Mouse (Mus musculus) kidney, postnatal 4 days (tissue): ENCODE measurements at regions not wholly inside any gene's neighbourhood (a gene's known extent, or its start where the extent isn't known, plus 50 kb on each side); places are given as distances from the start of the nearest gene placed in this dataset.

Experiments used
- DNase-seq, 2 experiments: peaks; one replicate each; pipeline ENCODE4 v3.0.0; 2021; ENCODE audit warnings: mixed read lengths in 2 of 2

DNA sequence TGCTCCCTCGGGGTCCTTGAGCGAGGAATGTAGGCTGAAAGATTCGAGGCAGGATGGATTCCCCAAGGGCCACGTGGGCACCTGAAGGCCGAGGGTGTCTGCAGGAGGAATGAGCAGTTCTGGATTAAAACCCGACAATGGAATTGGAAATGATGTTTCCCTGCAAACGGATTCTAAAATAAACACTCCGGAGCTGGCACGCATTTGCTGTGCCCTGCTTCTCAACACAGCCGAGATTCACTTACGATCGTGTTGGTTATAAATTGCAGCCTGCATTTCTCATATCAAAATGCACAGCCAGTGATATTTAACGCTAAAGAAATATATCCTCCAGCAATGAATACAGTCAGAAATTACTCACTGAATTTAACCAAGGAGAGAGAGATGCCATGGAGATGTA, 169.4 kb upstream of the Fam19a5 start:
- DNase-seq = no peak

DNA sequence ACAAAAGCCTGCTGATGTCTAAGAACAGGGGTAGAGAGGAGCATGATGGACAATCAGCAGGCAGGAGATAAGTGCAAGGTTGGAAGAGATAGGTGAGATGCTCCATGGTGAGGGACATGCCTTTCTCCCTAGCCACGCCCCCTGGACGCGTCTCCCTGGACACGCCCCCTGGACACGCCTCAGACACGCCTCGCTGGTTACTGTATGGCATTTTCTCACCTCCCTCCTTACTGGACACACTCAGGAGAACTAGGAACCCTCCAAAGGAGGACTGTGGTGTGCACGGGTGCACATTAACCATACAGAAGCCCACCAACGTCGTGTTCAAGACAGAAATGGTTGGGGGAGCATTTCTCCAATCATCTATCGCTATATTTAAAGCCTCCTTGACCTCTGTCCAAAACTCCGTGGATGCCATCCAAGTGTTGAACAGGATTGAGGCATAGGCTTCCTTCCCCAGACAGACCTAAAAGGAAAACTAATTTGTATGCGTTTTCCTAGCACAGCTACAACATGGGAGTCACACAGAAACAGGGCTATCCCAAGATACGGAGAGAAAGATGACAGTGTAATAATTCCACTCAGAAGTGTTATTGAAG, 168.4 kb upstream of the Fam19a5 start:
- peak; percentile 12 to 24 for DNase-seq

DNA sequence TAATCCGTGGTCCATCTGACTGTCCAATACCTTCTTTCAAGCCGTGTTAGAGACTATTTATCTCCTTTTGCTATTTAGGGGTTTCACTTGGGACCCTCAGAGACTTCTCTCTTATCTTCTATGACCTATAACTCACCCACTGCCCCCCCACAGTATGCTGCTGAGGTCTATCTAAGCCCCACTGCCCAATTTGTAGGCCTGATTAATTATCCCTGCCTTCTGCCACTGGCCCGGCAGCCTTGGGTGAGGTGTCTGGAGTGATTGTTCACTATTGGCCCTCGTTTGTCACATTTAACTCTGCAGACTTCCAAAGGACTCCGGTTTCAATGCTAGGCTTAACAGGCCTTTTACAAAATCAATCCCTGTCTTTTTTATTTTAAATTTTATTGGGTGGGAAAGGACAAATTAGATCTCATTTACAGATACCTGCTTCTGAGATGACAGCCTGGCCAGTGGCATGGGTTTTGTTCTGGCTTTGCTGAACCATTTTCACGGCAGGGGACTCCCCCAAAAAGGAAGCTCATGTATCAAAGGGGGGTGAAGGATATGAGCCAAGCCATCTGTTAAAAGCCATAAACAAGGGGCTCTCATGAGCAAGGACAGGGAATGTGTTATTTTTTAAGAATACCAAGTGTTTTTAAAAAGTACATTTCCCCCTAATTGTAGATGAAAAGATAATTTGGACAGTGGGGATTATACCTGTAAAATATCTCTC, 160.4 kb upstream of the Fam19a5 start:
- DNase-seq = no peak

DNA sequence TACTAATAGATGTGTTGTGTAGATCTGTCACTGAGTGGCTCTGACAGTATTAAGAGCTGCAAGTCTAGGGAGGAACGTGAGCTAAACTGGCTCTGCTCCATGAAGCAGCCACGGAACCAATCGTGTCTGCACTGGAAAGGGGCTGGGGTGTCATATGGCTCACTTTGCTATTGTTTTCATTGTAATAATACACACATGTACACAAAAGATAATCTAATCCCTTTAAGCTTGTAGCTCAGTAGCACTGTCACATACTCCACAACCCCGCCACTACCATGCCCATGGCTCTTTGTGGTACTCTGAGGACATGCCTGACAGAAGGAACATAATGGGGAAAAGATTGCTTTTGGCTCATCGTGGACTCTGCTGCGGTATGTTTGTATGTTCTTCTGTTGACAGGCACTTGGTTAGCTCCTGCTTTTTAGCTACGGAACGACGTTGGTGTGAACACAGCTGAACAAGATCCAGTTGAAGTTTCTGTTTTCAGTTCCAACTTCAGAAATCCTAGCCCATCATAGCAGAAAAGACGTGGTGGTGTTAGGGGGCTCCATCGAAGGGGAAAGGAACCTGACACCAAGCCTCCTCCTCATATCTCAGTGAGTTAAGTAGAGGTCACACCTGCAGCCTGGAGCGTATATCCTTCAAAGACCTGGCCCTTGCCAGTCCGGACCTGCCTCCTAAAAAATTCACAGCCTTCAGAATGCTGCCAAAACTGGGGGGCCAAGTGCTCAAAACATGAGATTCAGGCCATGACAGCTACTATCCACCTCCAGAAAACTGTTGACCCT, 159.6 kb upstream of the Fam19a5 start:
- no peak for DNase-seq

DNA sequence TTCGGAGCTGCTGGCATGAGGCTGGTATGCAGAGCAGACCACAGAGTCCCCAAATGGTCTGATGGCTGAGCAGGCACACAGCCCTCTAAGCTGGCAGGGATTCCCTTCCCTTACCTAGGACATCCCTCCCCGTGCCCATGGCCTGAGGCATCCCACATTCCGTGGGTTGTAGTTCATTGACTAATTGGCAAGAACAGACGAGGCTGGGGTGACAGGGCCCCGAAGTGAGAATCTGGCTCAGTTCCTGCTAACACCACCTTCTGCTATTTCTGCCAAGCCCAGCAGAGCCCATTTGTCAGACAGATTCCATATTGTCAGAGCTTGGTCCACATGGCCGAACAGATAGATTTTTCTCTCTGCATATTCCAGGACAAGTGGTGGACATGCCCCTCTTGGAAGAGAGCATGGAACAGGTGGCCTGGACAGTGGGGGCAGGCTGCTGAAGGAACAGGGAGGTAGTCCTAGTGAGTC, 157.6 kb upstream of the Fam19a5 start:
- no peak for DNase-seq

DNA sequence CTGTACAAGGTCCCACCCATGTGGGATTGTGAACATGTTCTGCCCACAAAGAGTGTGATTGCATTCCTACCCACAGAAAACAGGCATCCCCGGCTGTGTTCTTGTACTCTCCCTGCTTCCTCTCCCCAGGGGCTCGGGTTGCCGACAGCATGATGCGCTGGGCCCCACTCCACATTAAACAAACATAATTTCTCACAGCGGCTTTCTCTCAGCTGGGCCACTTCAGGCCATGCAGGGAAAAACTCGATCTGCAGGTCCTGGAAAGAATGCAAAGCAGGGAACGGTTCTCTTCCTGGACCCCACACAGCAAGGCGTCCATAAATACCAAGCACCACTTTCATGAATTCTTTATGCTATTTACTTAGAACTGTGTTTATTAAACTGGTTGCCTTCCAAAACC, 152.7 kb upstream of the Fam19a5 start:
- DNase-seq = peak; percentile 8 to 32

DNA sequence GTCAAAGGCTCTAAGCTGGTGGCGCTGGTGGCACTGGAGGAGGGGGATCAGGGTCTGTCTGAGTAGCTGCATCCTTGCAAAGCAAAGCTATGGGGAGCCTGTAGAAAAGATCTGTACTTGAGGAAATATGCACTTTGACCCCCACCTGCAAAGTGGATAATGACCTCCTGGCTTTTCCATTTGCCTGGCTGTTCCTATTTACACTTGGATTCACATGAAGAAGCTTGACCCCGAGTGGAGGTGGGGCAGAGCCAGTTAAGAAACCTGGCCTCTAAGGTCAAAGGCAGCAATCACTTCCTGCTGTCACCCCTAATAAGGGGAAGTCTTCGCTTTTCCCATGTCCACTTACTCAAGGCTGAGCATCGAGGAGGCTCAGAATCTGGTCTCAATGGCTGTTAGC, 145.7 kb upstream of the Fam19a5 start:
- no peak for DNase-seq

DNA sequence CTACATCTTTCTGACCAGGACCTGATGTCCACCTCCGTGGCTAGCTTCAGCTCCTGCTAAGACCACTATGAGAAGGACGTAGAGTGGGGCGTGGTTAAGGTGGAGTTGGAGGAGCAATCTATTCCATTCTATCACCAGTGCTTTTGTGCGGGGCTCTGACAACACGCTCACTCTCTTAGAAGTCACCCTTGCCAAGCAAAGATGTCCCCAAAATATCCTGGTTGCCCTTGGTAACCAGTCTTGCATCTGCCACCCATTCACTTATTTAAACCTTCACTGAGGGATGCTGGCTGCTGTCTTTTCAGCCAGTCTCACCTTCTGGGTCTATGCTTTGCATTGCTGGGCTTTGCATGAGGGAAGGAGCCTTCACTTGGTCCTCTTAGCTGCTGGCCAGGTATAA, 138.4 kb upstream of the Fam19a5 start:
- no peak for DNase-seq

DNA sequence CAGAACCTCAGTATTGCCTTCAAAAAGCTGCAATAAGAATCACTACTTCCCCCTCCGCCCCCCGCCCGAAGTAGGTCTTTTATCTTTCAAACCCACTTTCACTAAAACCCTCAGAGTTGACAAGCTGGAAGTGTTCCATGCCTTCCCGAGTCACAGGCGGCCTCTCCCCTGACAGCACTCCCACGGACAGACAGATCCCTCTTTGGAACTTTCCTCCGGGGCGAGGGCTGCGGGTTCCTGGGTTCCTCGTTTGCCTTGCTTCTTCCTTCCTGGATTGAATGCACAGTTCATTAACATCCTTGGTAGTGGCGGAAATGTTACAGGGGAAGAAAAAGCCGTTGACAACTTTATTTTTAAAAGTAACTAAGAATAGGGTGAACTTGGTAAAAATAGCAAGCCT, 132.1 kb upstream of the Fam19a5 start:
- no peak for DNase-seq

DNA sequence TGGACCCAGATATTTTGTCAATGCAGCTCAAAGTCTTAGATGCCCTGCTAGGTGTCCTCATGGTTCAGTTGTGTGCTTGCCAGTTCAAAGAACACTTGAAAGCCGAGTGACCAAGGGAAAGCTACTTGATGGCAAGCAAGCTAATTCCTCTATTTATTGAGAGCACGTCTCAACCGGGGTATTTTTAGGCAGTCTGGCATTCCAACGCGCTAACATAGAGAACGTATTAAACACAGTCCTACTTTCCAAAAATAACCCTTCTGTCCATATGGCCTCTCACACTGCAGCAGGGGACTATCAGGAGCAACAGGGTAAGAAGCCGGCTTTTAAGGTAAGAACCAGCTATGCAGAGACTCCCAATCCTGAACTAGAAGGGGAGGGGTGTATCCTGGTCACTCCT, 128.1 kb upstream of the Fam19a5 start:
- DNase-seq = no peak

DNA sequence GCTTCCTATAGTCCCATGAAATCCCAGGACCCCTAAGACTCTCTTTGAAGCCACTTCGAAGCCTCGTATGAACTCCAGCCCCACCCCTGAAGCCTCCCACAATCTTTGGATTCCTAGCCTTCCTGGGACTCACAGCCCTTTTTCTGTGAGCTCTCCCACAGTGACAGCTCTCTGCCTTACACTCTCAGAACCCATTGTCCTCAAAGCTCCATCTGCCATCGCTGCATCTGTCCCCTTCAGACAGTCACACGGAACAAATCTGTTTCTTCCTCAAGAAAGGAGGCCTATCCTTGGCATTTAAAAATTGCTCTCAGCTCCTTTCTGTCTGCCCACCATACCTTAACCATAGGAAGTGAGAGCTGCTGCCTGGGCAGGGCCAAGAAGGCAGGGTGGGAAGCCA, 122.4 kb upstream of the Fam19a5 start:
- no peak for DNase-seq

DNA sequence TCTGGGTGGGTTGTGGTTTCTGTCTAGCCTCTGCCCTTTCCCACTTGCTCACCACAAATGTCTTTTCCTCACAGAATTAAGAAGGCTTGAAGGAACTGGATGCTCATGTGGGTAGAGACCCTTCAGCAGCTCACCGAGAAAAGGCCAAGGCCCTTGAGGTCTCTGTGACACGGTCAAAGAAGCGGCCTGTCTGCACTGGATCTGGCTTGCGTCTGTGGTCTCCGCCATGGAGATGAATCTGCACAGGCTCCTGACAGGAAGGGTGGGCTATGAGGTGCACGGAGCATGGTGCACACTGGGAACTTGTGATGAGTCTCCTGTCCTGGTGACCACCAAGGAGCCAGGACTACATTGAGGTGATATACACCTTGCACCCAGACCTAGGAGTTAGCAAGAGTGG, 110.8 kb upstream of the Fam19a5 start:
- no peak for DNase-seq

DNA sequence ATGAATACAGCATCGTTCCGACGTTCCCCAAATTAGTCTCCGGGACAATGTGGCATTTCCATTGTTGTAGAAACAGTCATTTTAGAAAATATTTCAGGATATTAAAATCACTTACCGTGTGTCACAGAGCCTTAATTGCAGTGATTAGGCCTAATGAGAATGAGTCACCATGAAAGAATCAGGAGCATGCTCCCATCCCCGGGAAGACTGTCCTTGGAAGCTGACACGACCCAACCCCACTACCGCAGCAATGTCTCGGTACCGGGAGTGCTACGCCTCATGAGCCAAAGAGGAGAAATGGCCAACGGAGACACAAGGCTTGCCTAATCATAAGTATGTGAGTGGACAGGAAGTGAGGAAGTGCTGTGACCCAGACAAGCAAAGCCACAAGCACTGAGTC, 110.2 kb upstream of the Fam19a5 start:
- no peak for DNase-seq

DNA sequence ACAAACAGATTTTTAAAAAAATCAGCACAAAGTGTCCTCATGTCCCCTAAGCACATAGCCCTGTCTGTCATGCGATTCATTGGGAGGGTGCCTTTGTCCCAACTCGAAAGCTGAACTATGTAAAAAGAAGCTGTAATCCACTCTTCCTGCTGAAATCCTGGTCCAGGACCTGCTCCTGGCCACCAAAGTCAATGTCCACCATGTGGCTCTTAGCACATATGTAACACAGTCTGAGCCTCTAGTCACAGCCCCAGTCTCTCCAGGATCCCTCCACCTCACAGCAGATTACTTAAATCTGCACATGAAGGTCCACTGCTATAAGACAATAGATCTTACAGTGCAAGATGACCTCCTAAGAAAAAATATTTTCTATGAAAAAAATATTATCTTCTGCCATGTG, 108.5 kb upstream of the Fam19a5 start:
- DNase-seq = no peak

DNA sequence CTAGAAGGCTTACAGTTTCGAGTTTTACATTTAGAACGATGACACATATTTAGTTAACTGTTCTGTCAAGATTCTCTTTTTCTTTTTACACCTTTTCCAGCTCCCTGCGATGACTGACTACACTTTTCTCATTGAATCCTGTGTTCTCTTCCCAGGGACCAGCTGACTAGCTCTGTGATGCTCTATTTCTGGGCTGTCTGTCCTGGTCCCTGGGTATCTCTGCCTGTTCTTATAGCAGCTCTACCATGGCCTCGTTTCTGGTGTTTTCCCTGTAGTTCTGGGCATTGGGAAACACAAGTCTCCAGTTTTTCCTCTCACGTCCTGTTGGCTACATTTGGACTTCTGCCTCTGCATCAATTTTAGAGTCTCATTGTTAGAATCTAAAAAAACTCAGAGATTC, 106.5 kb upstream of the Fam19a5 start:
- DNase-seq = no peak

DNA sequence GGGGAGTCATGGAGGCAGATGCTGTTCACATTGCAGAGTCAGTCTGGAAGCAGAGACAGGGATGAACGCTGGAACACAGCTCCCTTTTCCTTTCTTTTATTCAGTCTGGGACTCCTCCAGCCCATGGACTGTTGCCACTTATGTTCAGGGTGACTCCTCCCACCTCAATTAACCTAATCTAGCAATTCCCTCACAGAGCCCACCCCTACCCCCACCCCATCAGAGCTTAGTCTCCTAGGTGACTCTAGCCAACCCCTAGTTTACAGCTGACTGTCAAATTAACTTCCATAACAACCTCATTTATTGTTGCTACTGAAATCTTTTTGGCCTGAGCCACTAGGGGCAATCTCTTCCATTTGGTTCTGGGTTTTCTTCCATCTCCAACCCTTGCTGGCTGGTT, 85.2 kb upstream of the Fam19a5 start:
- DNase-seq = no peak

DNA sequence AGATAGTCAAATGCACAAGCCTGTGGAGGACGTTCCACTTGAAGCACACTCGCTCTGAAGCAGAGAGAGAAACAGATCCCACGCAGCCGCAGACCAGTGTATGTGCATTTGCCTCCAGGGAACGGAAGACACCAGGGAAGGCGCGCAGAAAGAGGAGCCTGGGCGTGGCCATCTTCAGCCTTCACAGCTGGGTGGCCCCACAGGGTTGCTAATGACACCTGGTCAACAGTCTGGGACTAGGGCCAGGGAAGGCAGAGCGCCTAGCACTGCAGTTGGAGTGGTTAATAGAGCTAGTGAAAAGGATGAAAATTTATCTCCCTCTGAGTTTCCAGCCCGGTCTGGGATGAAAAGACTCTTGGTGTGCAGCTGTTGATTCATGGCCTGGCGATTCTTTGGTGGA, 67.9 kb upstream of the Fam19a5 start:
- DNase-seq = peak; percentile 16 to 22

DNA sequence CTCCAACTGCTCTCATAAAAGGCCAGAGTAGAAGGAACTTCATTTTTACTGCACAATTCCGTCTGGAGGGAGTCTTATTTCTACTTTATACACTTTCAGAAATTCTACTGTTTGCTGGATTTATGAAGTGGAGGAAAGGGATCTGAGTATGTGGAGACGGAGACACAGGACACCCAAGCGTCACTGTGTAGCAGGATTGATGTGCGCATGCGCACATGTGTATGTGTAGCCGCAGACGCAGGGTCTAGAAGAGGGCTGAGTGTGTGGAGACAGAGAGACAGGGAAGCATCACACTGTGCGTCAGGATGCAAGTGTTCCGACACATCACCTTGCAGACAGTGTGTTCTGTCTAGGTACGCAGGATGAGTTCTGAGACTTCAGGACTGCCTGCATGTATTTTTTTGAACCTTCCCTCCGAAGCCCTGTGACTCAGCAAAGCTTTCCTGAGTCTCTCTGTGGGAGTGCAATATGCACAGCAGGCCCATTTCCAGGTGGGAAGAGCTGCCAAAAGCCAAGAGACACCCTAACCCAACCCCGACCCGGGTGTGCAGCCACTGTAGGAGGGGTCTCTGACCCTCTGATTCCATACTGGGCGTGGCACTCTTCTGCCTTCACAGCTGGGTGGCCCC, 67.1 kb upstream of the Fam19a5 start:
- no peak for DNase-seq

DNA sequence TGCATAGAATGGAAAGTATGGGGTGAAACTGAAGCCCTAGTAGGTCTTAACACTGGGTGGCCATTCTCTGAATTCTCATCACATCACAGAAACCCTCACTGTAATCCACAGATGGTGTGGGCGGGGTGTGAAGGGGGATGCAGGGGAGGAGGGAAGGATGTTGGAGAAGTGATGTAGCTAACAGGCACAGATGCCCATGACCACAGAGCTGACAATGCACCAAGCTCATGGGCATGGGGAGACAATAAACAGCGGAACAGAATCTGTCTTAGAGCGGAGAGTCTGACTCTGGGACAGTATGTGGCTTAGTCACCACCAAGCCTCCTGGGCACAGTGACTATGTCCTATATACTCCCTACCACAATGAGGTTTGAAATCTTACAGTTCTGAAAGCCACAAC, 63.3 kb upstream of the Fam19a5 start:
- DNase-seq = no peak
